Mouse (Mus musculus) liver (tissue): Measurements from ENCODE around the gene Cryab.

Experiments used
- DNase-seq: peaks from one replicate; pipeline ENCODE4 v3.0.0-alpha.2; 2020; ENCODE audit warnings: mixed read lengths

Cryab gene

DNA sequence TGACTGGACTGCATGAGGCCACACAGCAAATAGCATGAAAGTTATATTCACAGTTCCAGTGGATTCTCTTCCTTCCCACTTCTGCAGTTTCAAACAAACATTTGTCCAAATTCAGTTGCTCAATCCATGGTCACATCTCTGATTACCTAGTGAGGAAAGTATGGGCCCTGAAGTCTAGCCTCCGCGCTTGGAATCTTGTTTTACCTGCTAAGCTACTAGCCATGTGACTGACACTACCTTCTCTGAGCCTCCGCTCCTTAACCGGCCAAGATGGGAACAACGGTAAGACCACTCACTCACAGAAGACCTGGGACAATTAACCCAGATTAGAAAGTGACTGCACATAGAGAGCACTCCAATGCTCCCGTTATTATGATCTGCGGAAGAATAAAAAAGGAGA lies 5.3 kb upstream of the Cryab start:
- DNase-seq: no peak

DNA sequence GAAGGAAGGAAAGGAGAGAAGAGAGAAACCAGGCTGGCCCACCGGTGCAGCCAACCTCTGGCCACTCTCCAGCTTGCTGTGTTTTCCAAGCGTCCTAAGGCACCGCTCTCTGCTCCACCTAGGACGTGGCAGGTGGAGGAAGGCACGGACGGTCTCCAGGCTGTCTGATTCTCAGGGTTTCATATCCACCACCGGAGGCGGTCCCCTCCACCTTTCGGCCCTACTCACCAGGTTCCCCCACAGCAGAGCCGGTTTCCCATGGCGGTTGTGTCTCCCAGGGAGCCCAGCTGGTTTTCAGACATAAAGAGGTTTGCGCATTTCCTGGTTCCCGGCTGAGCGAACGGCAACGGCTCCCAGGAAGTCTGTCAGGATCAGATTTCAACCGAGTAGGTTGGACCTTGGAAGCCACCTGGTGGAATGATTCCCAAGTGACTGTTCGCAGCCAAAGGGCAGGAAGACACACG lies 4.9 kb upstream of the Cryab start, which contains the start of gene 2310030G06Rik:
Gene 2310030G06Rik, minus strand, starts transcription at position 323 of the 464 bp plus-strand sequence.
- DNase-seq: peak; percentile 41

- no peak for DNase-seq
Measured at GRCm38 (mm10) chr9:50750706-50751105, 419 bp upstream of the Cryab start.

GRCm38 (mm10) chr9:50752054-50752602 lies 1.0 kb downstream of the Cryab start, which contains the start of gene Hspb2:
Gene Hspb2 (minus strand): TSS chr9:50752354.
- peak; percentile 8 for DNase-seq

- peak; percentile 19 for DNase-seq
Measured at GRCm38 (mm10) chr9:50752784-50753615, 1.9 kb downstream of the Cryab start.

DNA sequence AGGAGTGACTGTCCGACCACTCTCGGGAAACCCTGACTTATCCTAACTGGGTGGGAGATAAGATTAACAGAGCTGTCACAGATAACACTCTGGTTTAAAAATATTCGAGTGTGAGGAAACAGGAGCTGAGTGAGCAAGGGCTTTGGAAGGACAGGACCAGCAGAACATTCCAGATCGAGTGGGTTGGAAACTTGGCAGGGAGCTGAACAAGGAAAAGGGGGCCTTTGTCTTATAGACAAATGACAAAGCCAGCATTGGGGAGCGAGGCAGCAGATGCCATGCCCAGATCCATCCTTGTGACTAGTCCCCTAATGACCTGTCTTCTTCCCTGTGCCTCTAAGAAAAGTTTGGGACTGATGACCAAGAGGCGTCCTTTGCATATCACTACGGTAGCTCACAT lies 2.8 kb downstream of the Cryab start:
- DNase-seq: no peak

DNA sequence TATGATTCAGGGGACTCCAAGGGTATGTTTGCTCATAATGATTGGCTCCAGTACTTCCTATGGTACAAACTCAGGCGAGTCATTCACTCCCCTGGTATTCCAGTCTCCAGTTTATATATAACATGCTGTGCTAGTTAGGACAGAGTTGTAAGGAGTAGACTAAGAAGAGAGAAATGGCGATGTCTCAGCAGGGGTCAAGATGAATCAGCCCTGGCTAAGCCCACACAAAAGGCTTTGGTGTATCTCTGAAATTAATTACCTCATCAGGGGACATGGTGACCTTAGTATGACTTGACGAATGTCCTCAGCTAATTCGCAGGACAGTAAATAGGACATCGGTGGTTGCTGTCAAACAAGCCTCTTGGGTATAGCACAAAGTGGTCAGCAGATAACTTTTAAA lies 5.6 kb downstream of the Cryab start:
- no peak for DNase-seq

DNA sequence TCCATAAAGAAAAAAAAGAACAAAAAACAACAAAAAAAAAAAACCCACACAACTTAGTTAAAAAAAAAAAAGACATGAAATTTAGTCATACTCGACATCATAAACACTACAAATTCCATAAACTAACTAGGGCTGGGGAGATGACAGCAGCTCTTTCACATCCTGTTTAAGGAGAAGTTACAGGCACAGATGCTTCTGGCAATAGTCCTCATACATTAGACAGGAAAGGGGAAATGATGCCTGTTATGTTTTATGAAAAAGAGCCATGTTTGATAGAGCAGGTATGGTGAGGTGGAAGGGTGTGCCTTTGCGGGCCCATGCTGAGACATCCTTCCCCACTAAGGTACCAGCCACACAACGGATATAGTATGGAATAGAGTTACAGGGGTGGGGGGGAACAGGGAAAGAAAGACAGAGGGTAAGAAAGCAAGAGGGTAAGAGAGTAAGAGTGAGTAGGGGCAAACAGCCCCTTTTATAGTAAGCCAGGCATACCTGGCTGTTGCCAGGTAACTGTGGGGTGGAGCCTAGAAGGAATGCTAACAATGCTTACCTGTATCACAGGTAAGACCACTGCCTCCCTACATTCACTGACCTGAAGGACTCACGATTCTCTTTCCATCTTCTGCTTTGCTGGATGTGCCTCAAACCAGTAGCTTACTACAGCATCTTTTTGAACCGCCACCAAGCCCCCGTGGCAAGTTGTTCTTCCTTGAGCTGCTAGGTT lies 10.6 kb downstream of the Cryab start:
- no peak for DNase-seq

DNA sequence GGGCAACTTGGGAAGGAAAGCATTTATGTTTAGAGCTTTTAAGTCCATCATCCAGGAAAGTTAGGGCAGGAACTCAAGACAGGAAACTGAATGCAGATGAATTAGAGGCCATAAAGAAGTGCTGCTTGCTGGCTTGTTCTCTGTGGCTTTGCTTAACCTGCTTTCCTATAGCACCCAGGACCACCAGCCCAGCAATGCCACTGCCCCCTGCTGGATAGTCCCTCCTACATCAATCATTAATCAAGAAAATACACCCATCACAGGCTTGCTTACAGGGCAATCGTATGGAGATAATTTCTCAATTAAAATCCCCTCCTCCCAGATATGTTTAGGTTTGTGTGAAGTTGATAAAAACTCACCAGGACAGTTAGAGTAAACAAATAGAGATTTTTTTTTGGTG lies 12.2 kb downstream of the Cryab start:
- DNase-seq: peak; percentile 17

- DNase-seq: no peak
Measured at GRCm38 (mm10) chr9:50767531-50768106, 16.5 kb downstream of the Cryab start.

- DNase-seq: peak; percentile 95
Measured at GRCm38 (mm10) chr9:50768107-50769002, 17.2 kb downstream of the Cryab start, which contains the start of gene Fdxacb1. Gene Fdxacb1 (plus strand): TSS chr9:50768236.

- no peak for DNase-seq
Measured at GRCm38 (mm10) chr9:50770011-50770410, 18.9 kb downstream of the Cryab start.

DNA sequence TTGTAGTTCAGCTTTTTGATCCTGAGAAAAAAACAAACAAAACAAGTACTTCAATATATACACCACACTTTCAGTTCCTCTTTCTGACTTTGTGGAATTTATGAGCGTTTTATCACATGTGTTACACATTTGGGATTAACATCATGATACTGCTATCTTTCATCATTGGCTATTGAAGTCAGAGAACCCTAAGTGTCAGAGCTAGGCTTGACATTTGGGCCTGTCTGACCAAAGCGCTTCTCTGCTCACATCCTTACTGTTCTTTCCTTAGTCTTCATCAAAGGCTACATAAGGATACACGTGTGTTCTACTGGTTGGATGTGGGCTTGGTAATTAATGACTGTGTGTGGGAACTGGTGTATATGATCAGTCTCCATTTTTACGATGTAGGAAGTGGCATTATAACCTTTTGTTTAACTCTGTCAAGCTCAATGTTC lies 22.9 kb downstream of the Cryab start:
- no peak for DNase-seq

GRCm38 (mm10) chr9:50774991-50775612 lies 24.0 kb downstream of the Cryab start, which contains the start of the genes Alg9 and 1110032A03Rik:
Gene Alg9 (plus strand): TSS chr9:50775019.
Gene 1110032A03Rik (minus strand): TSS chr9:50775520.
- DNase-seq: peak; percentile 87

GRCm38 (mm10) chr9:50775662-50776126 lies 24.6 kb downstream of the Cryab start:
- peak; percentile 23 for DNase-seq

DNA sequence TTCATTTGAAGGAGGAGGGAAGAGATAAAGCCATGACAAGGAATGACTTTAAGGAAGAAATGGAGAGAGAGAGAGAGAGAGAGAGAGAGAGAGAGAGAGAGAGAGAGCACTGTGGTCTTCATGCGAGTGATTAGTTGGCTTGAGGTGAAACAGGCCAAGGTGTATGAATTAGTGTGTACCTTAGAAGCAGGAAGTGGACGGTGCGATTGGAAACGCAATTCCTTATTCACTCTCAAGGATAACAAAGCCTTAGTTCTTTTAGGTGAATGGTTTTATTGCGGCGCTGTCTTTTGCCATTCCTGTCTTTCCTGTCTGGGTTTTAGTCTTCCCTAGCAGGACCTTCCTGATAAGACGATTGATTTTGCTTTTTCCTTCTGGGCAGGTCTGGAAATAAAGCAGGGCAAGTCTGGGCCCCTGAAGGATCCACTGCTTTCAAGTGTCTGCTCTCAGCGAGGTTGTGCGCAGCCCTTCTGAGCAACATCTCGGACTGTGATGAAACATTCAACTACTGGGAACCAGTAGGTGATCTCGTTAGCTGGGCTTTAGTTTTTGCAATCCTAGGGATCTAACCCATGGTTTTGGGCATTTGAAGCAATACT lies 25.1 kb downstream of the Cryab start:
- no peak for DNase-seq

DNA sequence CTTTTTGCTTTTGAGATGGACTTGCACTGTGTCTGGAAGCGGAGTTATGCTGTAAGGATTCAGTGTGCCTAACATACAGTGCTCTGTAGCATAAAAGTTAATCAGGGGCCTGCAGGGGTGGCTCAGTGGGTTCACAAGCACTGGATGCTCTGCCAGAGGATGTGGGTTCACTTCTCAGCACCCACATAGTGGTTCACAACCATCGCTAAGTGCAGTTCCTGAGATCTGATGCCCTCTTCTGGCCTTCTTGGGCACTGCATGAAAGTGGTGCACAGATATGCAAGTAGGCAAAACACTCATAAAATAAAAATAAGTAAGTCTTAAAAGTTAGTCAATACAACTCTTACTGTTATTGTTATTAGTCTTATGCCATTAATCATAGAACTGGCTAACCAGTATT lies 31.0 kb downstream of the Cryab start:
- peak; percentile 65 for DNase-seq

DNA sequence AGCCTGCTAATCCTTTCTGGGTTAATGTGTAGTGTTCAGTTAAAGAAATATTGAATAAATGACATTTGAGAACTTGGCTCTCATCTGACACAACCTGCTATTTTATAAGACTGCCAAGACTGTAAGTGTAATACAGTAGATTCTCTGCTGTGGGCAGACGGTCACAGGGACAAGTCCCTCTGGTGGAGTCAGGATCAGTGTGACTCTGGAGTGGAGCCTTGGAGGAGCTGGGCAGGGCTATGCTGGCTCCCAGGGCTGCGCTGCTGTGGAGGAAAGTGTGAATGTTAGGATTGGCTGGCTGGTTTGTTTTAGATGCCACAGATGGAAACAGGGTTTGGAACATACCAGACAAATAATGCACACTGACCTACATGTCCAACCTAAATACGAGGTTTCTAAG lies 44.1 kb downstream of the Cryab start:
- no peak for DNase-seq

DNA sequence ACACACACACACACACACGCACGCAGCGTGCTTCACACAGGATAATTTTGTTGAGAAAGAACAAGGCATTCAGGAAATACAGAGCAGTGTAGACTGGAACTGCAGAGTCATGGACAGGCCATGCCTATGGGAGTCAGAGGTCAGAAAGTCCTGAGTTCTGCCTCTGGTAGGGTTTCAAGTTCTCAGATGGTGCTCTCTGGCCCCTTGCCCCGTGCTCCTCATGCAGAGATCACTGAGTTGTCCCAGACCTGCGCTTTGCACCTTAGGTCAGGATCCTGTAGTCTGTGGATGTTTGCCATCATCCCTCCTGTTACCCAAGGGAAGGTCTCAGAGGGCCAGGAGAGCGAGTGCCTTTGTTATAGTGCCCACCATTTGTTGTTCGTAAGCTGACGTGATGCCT lies 45.7 kb downstream of the Cryab start:
- DNase-seq: no peak

- no peak for DNase-seq
Measured at GRCm38 (mm10) chr9:50797641-50798040, 46.5 kb downstream of the Cryab start.

GRCm38 (mm10) chr9:50798368-50798767 lies 47.2 kb downstream of the Cryab start:
- DNase-seq: no peak
